Mouse (Mus musculus): ENCODE data around the gene Gramd1c.

- TF ChIP-seq CTCF (IDR thresholded peaks at IDR 0.05; ENCODE audit: low read depth) (no peak), EP300 (IDR thresholded peaks at IDR 0.05; ENCODE audit: low read depth) (no peak)
Observed at GRCm38 (mm10) chr16:44061341-44061740, 1.8 kb downstream of the Gramd1c start.

All from liver, embryonic 14.5 days (tissue).